Comparison of ENCODE assay signal across 8 mouse cellular contexts in genomic region chr13:21279559-21279958, GRCm38 (mm10). TPM values are rescaled to one million over a fixed set of nuclear protein-coding genes. Genes with fewer than 3 reads are reported as not detected.
A peak's percentile ranks its signal among the peaks of the same experiment; 100 is the strongest.
DNase-seq lines count a peak whose midpoint lies in the region; ATAC-seq and TF ChIP-seq lines count a peak whose summit lies in the region.

No protein-coding gene starts in this region.

- H3K27ac ChIP-seq in embryonic facial prominence, embryonic 11.5 days (replicated peaks; ENCODE audit: low read depth, low read length), result no peak overlapping the region
- peak overlapping the region; percentile 17; the same call in 1 of the 2 replicates for H3K27ac ChIP-seq in limb, embryonic 10.5 days
- H3K27ac ChIP-seq in midbrain, embryonic 13.5 days, result no peak overlapping the region
- no peak overlapping the region for H3K27ac ChIP-seq in small intestine, adult 2 months (ENCODE audit: insufficient read depth, low read depth, low read length)

- H3K36me3 ChIP-seq in embryonic facial prominence, embryonic 11.5 days (replicated peaks; ENCODE audit: control insufficient read depth, insufficient read depth, low read depth, low read length), result no peaks in the 10 kb centered on the region
- no peaks in the 10 kb centered on the region for H3K36me3 ChIP-seq in limb, embryonic 10.5 days
- H3K36me3 ChIP-seq in midbrain, embryonic 13.5 days, result no peaks in the 10 kb centered on the region
- no peaks in the 10 kb centered on the region for H3K36me3 ChIP-seq in small intestine, adult 2 months (ENCODE audit: control insufficient read depth, insufficient read depth, low read length)

- no peaks in the 10 kb centered on the region for H3K4me1 ChIP-seq in embryonic facial prominence, embryonic 11.5 days (ENCODE audit: control insufficient read depth, insufficient read depth, low read length)
- peaks cover 18% of the 10 kb centered on the region for H3K4me1 ChIP-seq in limb, embryonic 10.5 days
- peaks cover 9% of the 10 kb centered on the region; the same call in 1 of the 2 replicates for H3K4me1 ChIP-seq in midbrain, embryonic 13.5 days (replicated peaks)
- H3K4me1 ChIP-seq in small intestine, adult 2 months (ENCODE audit: control insufficient read depth, insufficient read depth, insufficient read length, low read length), result peaks cover 7% of the 10 kb centered on the region; the same call in 1 of the 2 replicates

- H3K27me3 ChIP-seq in embryonic facial prominence, embryonic 11.5 days (ENCODE audit: control insufficient read depth, insufficient read depth, low read length), result no peaks in the 10 kb centered on the region
- 0 out of 2 replicates have a peak, but pooled peaks cover 5% of the 10 kb centered on the region for H3K27me3 ChIP-seq in limb, embryonic 10.5 days (ENCODE audit: low read depth, poor library complexity, severe bottlenecking)
- peaks cover 11% of the 10 kb centered on the region for H3K27me3 ChIP-seq in midbrain, embryonic 13.5 days
- H3K27me3 ChIP-seq in small intestine, adult 2 months (ENCODE audit: control insufficient read depth, insufficient read depth, low read length), result peaks cover 12% of the 10 kb centered on the region

- H3K4me3 ChIP-seq in embryonic facial prominence, embryonic 11.5 days (ENCODE audit: low read depth, low read length), result peak overlapping the region; percentile 38
- H3K4me3 ChIP-seq in limb, embryonic 10.5 days, result peak overlapping the region; percentile 60
- H3K4me3 ChIP-seq in midbrain, embryonic 13.5 days (replicated peaks), result peak overlapping the region; percentile 48
- H3K4me3 ChIP-seq in small intestine, adult 2 months (ENCODE audit: low read depth, low read length), result peak overlapping the region; percentile 30; the same call in 1 of the 2 replicates

- H3K4me2 ChIP-seq in embryonic facial prominence, embryonic 11.5 days (ENCODE audit: low read depth, low read length), result no peak overlapping the region; the same call in 1 of the 2 replicates
- peak overlapping the region; percentile 61 for H3K4me2 ChIP-seq in midbrain, embryonic 13.5 days (replicated peaks)

- peak; percentile 65 for DNase-seq in 3134 (ENCODE audit: extremely low read depth, insufficient read length, low spot score)
- peak; percentile 60 for DNase-seq in adrenal gland, postnatal 25 days
- peak; percentile 92 for DNase-seq in embryonic facial prominence, embryonic 11.5 days (ENCODE audit: low spot score)
- DNase-seq in heart, adult 18-20 months, result peak; percentile 89 to 96
- DNase-seq in kidney, adult 18-20 months, result peak; percentile 83
- peak; percentile 80 for DNase-seq in limb, embryonic 10.5 days (ENCODE audit: low spot score)

- no peak overlapping the region for H3K9ac ChIP-seq in embryonic facial prominence, embryonic 11.5 days (replicated peaks; ENCODE audit: low read length)
- H3K9ac ChIP-seq in midbrain, embryonic 13.5 days (replicated peaks), result peak overlapping the region; percentile 47; the same call in 1 of the 2 replicates

- TF ChIP-seq CTCF in small intestine, adult 2 months (IDR thresholded peaks at IDR 0.05; ENCODE audit: extremely low read depth, insufficient read length, insufficient replicate concordance, low read depth, low read length), result no peak

- TF ChIP-seq POLR2A in small intestine, adult 2 months (IDR thresholded peaks at IDR 0.05; ENCODE audit: low read depth, low read length), result no peak

- no peaks in the 10 kb centered on the region for H3K9me3 ChIP-seq in embryonic facial prominence, embryonic 11.5 days (replicated peaks; ENCODE audit: control insufficient read depth, low read length)
- H3K9me3 ChIP-seq in limb, embryonic 10.5 days (replicated peaks), result no peaks in the 10 kb centered on the region
- H3K9me3 ChIP-seq in midbrain, embryonic 13.5 days, result no peaks in the 10 kb centered on the region

- WGBS in embryonic facial prominence, embryonic 11.5 days, result 1% methylated on average over 13 of the region's 13 CpGs
- WGBS in limb, embryonic 10.5 days, result 2% methylated on average over 13 of the region's 13 CpGs
- WGBS in midbrain, embryonic 13.5 days, result under 1% methylated on average over 13 of the region's 13 CpGs
- WGBS in small intestine, adult 2 months, result under 1% methylated on average over 13 of the region's 13 CpGs

- ATAC-seq in embryonic facial prominence, embryonic 11.5 days (replicated peaks; ENCODE audit: insufficient number of reproducible peaks, low FRiP score, low TSS enrichment, low read depth), result peak; percentile 54; the same call in 1 of the 2 replicates
- peak; percentile 72 for ATAC-seq in midbrain, embryonic 13.5 days

RNA-seq across cellular contexts. Expression of gene Gpx5, which starts 13.0 kb away (rescaled TPM):
- total RNA-seq in adrenal gland, postnatal 25 days (2021), result not detected in 2 replicates
- polyA plus RNA-seq in embryonic facial prominence, embryonic 11.5 days (2014; fragmentation: Nextera tagmentation; extraction: Ambion mirVana), result not detected in 2 replicates
- not detected for total RNA-seq in heart, adult 18-20 months (2021)
- not detected in 2 replicates for polyA plus RNA-seq in limb, embryonic 10.5 days (2016; fragmentation: Nextera tagmentation; extraction: Ambion mirVana)
- polyA plus RNA-seq in midbrain, embryonic 13.5 days (2015; fragmentation: Nextera tagmentation; extraction: Ambion mirVana), result not detected in 2 replicates
- polyA plus RNA-seq in small intestine, adult 2 months (2012; rRNA removed), result not detected in 2 replicates

RNA-seq across cellular contexts. Expression of gene Gpx6, which starts 32.4 kb away (rescaled TPM):
- not detected in 2 replicates for total RNA-seq in adrenal gland, postnatal 25 days (2021)
- polyA plus RNA-seq in embryonic facial prominence, embryonic 11.5 days (2014; fragmentation: Nextera tagmentation; extraction: Ambion mirVana), result 0.41 and 0.67 TPM in 2 replicates
- not detected for total RNA-seq in heart, adult 18-20 months (2021)
- 0.62 and 0.91 TPM in 2 replicates for polyA plus RNA-seq in limb, embryonic 10.5 days (2016; fragmentation: Nextera tagmentation; extraction: Ambion mirVana)
- not detected in 2 replicates for polyA plus RNA-seq in midbrain, embryonic 13.5 days (2015; fragmentation: Nextera tagmentation; extraction: Ambion mirVana)
- polyA plus RNA-seq in small intestine, adult 2 months (2012; rRNA removed), result not detected in 2 replicates
